Mouse (Mus musculus) lung, adult 2 months (tissue): Measurements from ENCODE around the gene Klf16.

ENCODE experiments used
- CTCF ChIP-seq: fragments of 200-500 bp; IDR thresholded peaks from 2 replicates; pipeline ENCODE4 v1.5.1; 2011; ENCODE audit warnings: mild to moderate bottlenecking, low read length, control low read depth; ENCODE audit not compliant: insufficient read depth
- POLR2A ChIP-seq: fragments of 200-500 bp; IDR thresholded peaks from 2 replicates; pipeline ENCODE4 v1.6.1; 2011; ENCODE audit warnings: low read depth, mild to moderate bottlenecking, control low read depth, low read length, borderline replicate concordance; ENCODE audit errors: extremely low read depth

- TF ChIP-seq CTCF (no peak), POLR2A (no peak)
These were observed 44.5 kb upstream of the Klf16 start for GRCm38 (mm10) chr10:80621690-80621939.
